ENCODE assay signal across 16 mouse cellular contexts in the genomic region with DNA sequence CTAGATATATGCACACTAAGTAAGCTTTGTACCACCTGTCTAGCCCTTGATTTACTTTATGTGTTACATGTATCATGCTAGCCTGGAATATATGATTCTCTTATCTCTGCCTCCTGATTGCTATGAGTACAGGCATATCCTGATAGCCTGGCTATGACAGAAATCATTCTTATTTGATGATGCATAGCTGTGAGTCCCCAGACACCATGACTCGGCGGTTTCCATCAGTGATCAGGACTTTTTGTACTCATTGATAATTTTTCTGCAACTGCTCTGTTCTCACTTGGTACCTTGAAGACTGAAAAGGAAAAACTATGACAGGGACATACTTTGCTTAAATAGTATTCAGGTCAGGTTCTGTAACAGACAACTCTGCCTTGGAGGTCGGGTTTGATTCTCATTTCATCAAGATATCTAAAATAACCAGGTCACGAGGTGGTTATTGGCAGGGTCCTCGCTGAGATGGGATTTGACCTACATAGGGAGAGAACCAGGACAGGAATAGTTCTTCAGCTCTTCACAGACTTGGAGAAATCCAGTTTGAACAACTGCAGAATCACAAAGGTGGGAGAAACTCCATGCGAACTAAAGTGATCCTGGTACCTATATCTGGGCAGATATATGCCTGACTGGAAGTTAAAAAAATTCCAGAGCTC.
DNase-seq lines count a peak whose midpoint lies in the region; TF ChIP-seq lines count a peak whose summit lies in the region.
"Had no signal": no experiment of that assay in that cellular context is flagged by ENCODE, and none has a peak within 500 bp of the region (broad histone marks: within the 10 kb centered on the region; RNA-seq: fewer than 3 reads in every experiment).

No protein-coding gene starts in this region.

- no peak for TF ChIP-seq CTCF in layer of hippocampus, adult 2 months (conservative IDR thresholded peaks at IDR 0.05)

- H3K4me3 ChIP-seq in layer of hippocampus, adult 2 months = no peak overlapping the region
- H3K4me3 ChIP-seq in myocyte = no peak overlapping the region
- H3K4me3 ChIP-seq: embryonic facial prominence, embryonic 15.5 days; heart, embryonic 13.5 days; hindbrain, embryonic 12.5 days had no signal

- H3K36me3 ChIP-seq in myocyte (ENCODE audit: control insufficient read depth, insufficient read depth) = peaks cover 4% of the 10 kb centered on the region
- H3K36me3 ChIP-seq: G1E; heart, embryonic 13.5 days had no signal

- peaks cover 46% of the 10 kb centered on the region for H3K79me2 ChIP-seq in myocyte (ENCODE audit: control insufficient read depth, insufficient read depth)

- no peak overlapping the region for H3ac ChIP-seq in myocyte (ENCODE audit: control insufficient read depth, insufficient read length)

- TF ChIP-seq POLR2A in myocyte (IDR thresholded peaks at IDR 0.05; ENCODE audit: insufficient read length, low read depth) = no peak

- peak; percentile 78 for DNase-seq in gastrocnemius, adult 18-20 months (ENCODE audit: low spot score)
- no peak for DNase-seq in gastrocnemius, postnatal 4 days (ENCODE audit: low spot score in 2 of 2)
- DNase-seq in layer of hippocampus, adult 2 months (ENCODE audit: low spot score in 2 of 2) = no peak
- no peak for DNase-seq in layer of hippocampus, adult 8-10 months (ENCODE audit: low spot score in 2 of 2)
- DNase-seq in left cerebral cortex, adult 18-20 months (ENCODE audit: low spot score in 2 of 2) = no peak
- DNase-seq in adrenal gland, postnatal 25 days = no peak
- DNase-seq: adrenal gland, postnatal 14 days; cerebellum, adult 18-20 months; cerebellum, postnatal 10 days; embryo, embryonic 11 days; heart, postnatal 4 days had no signal

- H3K27ac ChIP-seq in layer of hippocampus, adult 2 months = 0 out of 2 replicates have a peak overlapping the region, but pooled peaks have one; percentile 5
- H3K27ac ChIP-seq: embryonic facial prominence, embryonic 15.5 days; heart, embryonic 13.5 days; hindbrain, embryonic 12.5 days had no signal

- peak overlapping the region; percentile 84 for H3K4me2 ChIP-seq in myocyte (ENCODE audit: low read depth)
- H3K4me2 ChIP-seq: embryonic facial prominence, embryonic 15.5 days; heart, embryonic 13.5 days; hindbrain, embryonic 12.5 days had no signal

- no peaks in the 10 kb centered on the region for H3K27me3 ChIP-seq in myocyte (ENCODE audit: control insufficient read depth, insufficient read depth, insufficient read length)
- H3K27me3 ChIP-seq: embryonic facial prominence, embryonic 15.5 days; heart, embryonic 13.5 days; hindbrain, embryonic 12.5 days had no signal

TF ChIP-seq in myocyte, 11 proteins besides CTCF, POLR2A, EP300 and RAD21:
- no peak for TF ChIP-seq SRF (IDR thresholded peaks at IDR 0.05; ENCODE audit: control insufficient read depth, insufficient read length, low read depth)
- TF ChIP-seq TCF12 (IDR thresholded peaks at IDR 0.05; ENCODE audit: insufficient read depth, poor library complexity, severe bottlenecking) = no peak
- TF ChIP-seq POLR2AphosphoS2 (IDR thresholded peaks at IDR 0.05; ENCODE audit: insufficient read length, low read depth) = no peak
- TF ChIP-seq MAX (IDR thresholded peaks at IDR 0.05; ENCODE audit: low read depth) = no peak
- no peak for TF ChIP-seq E2F4 (IDR thresholded peaks at IDR 0.05; ENCODE audit: insufficient read depth)
- TF ChIP-seq MYOD1 (IDR thresholded peaks at IDR 0.05; ENCODE audit: control insufficient read depth in 1 of 3, insufficient read length in 2 of 3, low read depth in 2 of 3) = no peak
- TF ChIP-seq USF1 (IDR thresholded peaks at IDR 0.05; ENCODE audit: low read depth) = no peak
- TF ChIP-seq REST (IDR thresholded peaks at IDR 0.05; ENCODE audit: insufficient read depth, insufficient read length) = no peak
- TF ChIP-seq MYOG (IDR thresholded peaks at IDR 0.05; ENCODE audit: control insufficient read depth in 1 of 3, insufficient read depth in 1 of 3, insufficient read length in 2 of 3, low read depth in 2 of 3) = no peak
- TF ChIP-seq TCF3 (IDR thresholded peaks at IDR 0.05; ENCODE audit: insufficient read length, low read depth) = no peak
- TF ChIP-seq CEBPB (IDR thresholded peaks at IDR 0.05; ENCODE audit: insufficient read depth, poor library complexity, severe bottlenecking) = no peak
